Mouse (Mus musculus) lung, postnatal 14 days (tissue): ENCODE measurements around the gene Card19.

Experiments
- DNase-seq: peaks from one replicate; pipeline ENCODE4 v3.0.0; 2021

Card19 gene

DNA sequence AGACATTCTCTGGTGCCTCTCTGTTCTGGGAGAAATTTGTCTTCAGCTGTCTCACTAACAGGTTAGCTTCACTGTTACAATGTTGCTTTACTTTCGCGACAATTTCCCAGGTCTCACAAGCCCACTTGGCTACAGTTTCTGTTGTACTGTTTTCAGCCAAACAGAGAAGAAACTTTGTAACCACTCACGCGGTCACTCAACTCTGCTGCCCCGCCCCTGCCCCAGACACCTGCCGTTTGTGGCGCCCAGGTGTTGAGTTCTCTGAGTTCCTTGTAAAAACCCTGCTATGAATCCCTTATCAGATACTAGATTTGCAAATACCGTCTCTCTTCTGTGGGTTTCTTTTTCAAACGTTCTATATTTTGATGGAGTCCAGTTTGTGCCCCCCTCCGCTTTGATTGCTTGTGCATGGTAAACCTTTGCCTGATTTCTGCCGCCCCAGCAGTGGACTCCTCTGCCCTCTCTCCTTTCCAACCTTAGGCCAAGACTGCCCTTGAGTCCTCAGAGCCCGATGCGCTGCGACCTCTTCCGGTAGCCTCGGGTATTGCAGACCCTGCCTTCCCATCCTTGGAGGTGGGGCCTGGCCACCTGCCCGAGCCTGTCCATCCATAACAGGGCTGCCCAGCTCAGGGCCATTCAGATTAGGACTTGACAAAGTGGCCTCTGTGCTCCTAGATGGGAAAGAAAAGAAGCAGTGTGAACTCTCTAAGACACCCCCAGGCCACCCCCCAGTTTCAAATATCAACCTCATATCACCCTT lies 46.2 kb downstream of the Card19 start:
- peak; percentile 93 for DNase-seq

DNA sequence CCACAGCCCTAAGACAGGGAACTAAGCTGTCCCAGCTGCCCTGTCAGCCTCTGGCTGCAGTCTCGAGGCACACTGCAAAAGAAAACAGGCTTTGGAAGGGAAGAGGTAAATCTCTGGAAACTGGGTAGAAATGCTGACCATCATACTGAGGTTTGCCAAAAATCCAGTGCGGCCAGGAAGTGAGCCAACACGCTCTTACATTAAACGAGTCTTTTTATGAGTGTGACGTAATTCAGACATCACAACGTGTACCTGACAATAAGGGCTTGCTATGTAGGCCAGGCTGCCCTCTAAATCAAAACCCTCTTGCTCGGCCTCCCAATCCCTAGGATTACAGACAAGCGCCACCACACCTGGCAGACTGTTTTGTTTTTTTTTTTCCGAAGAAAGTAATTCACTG lies 48.8 kb downstream of the Card19 start:
- DNase-seq, result no peak

DNA sequence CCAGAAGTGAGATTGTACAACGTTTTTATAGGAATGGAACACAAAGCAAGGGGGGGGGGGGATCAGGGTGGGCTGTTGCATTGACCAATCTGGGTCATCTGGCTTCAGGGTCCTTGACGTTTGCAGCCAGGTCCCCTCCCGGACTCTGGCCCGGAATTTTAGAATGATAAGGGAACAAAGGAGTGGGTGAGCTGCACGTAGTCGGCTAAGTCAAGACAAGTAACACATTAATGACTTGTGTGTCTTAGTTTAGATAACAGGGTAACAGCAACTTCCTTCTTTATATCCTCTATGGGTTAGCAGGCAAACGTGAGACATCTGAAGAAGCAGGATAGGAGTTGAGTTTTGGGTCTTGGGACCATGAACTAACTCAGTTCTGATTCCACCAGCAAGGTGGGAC lies 52.2 kb downstream of the Card19 start:
- DNase-seq, result no peak

DNA sequence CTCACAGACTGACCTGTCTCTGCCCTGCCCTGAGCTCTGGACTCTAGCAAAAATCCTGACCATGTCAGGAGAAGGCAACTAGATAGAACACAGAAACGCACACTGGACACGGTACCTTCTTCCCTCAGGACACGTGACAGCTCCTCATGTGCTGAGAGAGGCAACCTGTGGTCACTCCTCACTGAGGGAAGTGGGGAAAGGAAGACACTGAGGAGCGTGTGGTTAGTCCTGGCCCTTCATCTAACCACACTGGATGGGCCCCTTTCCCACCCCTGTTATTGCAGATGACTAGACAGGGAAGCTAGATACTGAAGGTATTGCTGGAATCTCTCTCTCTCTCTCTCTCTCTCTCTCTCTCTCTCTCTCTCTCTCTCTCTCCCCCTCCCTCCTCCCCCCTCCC lies 53.1 kb downstream of the Card19 start:
- DNase-seq, result no peak

DNA sequence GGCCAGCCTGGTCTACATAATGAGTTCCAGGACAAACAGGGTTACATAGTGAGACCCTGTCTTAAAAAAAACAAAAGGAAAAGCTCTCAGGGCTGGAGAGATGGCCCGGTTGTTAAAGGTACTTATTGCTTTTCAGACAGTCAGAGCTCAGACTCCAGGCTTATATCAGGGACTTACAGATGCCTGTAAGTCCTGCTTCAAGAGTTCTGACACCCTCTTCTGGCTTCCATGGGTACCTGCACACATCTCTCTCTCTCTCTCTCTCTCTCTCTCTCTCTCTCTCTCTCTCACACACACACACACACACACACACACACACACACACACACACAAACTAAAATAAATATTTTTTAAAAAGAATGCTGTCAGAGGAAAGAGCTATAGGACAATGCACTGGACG lies 54.6 kb downstream of the Card19 start:
- DNase-seq, result no peak

DNA sequence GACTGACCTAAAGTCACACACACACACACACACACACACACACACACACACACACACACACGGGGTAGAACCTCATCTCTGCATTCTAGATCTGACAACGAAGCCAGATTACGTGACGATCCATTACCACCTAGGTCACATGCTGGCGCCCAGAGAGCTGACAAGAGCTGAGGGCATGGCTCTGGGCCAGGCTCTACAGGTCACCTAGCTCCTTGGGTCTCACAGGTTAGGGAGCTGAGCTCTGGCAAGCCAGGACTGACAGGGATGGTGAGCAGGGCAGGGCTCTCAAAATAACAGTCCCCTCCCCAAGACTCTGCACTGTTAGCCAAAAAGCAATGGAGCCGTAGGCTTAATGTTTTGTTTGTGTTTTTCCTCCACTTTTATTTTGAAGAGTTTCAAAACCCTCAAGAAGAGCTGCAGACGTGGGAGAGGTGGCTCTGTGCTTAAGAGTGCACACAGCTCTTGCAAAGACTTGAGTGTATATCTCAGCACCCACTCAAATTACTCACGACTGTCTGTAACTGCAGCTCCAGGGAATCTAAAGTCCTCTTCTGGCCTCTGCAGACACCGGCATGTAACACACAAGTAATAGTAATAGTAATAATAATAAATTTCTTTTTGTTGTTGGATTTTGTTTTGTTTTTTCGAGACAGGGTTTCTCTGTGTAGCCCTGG lies 57.7 kb downstream of the Card19 start:
- DNase-seq, result peak; percentile 28

DNA sequence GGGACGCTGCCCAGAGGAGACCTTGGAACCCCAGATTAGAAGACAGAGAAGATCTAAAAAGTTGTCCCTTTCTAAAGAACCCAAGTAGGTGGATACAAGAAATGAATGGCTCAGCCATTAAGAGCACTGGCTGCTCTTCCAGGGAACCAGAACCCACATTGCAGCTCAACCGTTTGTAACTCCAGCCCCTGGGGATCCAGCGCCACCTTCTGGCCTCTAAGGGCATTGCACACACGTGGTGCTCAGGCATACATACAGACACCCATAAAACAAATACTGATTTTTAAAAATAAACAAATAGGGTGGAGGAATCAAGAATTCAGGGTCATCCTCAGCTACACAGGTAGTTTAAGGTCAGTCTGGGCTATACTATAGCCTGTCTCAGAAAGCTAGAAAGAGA lies 59.2 kb downstream of the Card19 start:
- DNase-seq, result no peak

DNA sequence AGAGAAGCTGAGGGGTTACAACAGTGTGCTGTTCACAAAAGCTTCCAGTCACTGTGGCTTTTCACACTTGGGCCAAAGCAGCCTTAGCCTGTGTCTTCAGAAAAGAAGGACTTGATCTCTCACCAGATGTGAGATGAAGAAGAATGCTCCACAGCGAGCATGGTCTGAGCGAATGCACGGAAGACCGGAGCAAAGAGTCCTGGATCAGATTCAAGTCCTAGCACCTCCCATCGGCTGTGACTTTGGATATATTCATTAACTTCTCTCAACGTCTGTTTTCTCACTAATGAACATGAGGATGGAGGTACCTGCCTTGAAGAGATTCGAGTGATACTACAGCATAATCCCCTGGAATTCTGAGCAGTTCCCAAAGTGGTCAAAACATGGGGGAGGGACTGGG lies 61.2 kb downstream of the Card19 start:
- no peak for DNase-seq

DNA sequence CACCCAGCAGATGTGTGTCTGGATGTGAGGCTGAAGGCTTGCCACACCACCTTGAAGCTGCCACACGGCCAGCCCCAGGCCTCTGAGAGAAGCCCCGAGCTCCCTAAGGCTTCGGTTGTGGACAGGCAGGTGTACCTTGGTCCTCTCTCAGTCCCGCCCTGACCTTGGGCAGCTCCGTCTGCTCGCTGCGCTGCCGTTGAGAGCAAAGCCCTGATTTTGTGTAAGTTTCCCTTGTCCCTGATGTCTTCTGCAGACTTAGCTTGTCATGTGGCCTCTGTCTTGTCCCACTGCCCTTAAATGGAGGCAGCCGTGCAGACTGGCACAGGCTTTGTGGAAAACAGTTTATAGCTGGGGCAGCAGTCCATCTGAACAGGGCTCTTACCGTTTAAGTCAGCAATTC lies 61.8 kb downstream of the Card19 start:
- no peak for DNase-seq
